Mouse (Mus musculus): ENCODE results near the gene Gdf3. TPM values are rescaled to one million over a fixed set of nuclear protein-coding genes. Genes with fewer than 3 reads are reported as not detected.

The Gdf3 gene
- polyA plus RNA-seq, 1 experiment: not detected

DNA sequence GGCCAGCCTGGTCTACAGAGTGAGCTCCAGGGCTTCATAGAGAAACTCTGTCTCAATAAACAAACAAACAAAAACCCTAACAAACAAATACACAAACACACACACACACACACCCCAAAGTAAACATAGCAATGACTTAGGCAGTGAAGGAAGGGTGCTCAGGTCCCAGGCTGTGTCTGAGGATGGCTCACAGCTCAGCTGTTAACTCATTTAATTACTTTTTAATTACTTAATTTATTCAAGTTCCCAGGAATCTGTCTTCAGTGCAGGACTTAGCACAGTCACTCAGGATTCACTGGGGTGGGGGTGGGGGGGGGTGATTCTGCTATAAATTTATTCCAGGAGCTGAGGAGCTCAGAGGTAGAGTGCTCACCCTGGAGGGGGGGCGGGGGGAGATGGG lies 40.1 kb downstream of the Gdf3 start:
- no peak for DNase-seq (ENCODE audit: extremely low spot score in 1 of 2, low spot score in 1 of 2)

DNA sequence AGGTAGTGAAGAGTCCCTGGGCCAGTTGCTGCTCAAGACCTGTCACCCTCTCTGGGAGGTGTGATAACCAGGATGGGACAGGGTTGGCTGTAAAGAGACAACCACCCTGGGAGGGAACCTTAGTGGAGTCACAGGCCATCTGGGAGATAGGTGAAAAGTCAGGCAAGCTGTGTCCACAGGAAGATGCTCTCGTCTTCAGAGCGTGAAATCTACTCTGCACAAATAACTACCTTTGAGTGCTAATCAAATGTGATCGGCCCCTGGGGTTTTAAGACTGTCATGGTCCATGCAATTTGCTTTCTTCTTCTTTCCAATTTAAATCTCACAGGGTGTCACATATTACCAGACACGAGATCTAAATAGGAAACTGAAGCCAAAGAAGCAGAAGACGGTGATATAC lies 40.8 kb downstream of the Gdf3 start:
- DNase-seq (ENCODE audit: extremely low spot score in 1 of 2, low spot score in 1 of 2): no peak

DNA sequence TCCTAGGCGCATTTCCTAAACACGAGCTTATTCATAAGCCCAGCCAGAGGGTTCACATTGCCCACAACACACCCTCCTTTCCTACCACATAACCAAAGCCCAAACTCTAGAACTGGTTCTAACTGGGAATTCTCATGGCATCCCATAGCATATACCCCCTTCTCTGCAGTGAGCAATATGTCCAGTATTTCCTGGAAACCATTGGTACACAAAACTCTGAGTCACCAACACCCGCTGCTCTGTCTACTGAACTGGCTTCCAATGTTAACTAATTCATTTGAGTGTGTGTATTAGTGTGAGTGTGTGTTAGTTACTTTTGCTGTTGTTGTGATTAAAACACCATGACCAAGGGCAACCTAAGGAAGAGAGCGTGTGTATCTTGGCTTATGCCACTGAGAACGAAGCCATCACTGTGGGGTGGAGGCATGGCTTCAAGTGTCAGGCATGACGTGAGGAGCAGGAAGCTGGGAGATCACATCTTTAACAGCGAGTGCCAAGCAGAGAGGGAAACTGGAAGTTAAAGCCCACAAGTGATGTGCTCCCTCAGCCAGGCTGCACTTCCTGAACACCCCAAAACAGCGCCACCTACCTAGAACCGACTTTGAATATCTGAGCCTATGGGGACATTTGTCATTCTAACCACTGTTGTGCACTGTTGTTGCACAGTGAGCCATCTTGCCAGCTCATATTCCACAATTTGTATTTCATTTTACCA lies 44.7 kb downstream of the Gdf3 start:
- DNase-seq (ENCODE audit: extremely low spot score in 1 of 2, low spot score in 1 of 2): no peak

DNA sequence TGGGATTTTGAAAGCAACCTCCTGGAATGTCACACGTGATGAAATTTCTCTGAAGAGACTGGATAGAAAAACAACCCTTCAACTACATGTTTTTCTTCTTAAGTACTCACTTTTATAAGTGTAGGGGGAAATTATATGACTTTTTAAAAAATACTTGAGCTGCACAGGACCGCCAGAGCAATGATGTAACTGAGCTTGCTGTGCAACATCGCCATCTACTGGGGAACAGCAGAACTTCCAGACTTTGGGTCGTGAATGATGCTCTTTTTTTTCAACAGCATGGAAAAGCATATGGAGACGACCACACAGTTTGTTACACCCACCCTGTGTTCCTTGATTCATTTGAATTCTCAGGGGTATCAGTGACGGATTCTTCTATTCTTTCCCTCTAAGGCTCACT lies 47.4 kb downstream of the Gdf3 start:
- DNase-seq (ENCODE audit: extremely low spot score in 1 of 2, low spot score in 1 of 2): peak; percentile 39 to 87

DNA sequence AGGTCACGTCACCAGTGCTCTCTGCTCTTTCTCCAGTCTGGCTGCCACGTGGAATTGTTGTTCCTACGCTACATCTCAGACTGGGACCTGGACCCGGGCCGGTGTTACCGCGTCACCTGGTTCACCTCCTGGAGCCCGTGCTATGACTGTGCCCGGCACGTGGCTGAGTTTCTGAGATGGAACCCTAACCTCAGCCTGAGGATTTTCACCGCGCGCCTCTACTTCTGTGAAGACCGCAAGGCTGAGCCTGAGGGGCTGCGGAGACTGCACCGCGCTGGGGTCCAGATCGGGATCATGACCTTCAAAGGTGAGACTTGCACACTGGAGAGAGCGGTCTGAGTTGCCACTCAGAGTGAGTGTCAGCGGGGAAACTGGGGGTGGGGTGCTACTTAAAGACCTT lies 48.9 kb downstream of the Gdf3 start:
- no peak for DNase-seq (ENCODE audit: extremely low spot score in 1 of 2, low spot score in 1 of 2)

DNA sequence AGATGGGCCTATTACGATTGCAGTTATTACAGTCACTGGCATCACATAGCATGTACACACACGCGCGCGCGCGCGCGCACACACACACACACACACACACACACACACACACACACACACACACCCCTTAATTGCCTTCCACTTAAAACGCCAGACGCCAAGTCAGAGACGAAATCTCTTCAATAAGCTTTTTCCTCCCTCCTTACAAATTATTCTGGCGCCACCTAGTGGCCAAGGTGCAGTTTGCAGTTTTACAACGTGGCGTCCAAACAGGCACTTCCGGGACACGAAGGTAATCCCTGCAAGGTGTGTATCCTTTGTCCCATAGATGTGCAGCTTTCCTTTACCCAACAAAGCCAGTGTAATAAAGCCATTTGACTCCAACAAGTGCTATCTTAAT lies 49.5 kb downstream of the Gdf3 start:
- peak; percentile 33 to 81 for DNase-seq (ENCODE audit: extremely low spot score in 1 of 2, low spot score in 1 of 2)

DNA sequence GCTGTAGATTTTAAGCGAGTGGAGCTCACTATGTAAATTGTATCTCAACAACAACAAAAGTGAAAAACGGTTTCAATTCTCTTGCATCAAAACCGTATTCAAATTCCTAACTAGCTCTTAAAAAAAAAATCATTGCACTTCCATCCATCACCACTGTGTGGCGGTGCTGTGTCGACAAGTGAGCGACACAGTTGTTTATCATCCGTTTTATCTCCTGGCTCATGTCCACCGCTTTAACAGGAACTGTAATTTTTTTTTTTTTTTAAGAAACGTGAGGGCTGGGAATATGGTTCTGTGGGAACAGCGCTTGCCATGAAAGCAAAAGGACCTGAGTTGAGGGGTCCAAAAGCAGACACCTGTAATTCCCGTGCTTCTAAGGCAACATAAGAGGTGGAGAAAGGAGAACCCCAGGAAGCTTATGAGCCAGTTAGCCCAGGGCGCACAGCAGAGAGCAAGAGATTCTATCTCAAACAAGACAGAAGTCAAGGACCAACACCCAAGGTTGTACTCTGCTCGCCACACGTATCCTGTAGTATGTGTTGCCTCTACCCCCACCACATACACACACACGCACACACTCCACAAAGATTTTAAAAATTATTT lies 52.8 kb downstream of the Gdf3 start:
- peak; percentile 44 to 93 for DNase-seq (ENCODE audit: extremely low spot score in 1 of 2, low spot score in 1 of 2)

Other genes with a start within 250 kb of the Gdf3 start
- gene Rimklb, start 111.3 kb downstream of the Gdf3 start, polyA plus RNA-seq (2012; rRNA removed): 51.2 and 54.9 TPM in 2 replicates
- gene Mfap5, start 104.2 kb downstream of the Gdf3 start, polyA plus RNA-seq (2012; rRNA removed): 0.90 and 3.5 TPM in 2 replicates
- not detected in 2 replicates for gene Aicda, start 56.3 kb downstream of the Gdf3 start, polyA plus RNA-seq (2012; rRNA removed)
- 3.3 and 5.5 TPM in 2 replicates for gene Apobec1, start 7.6 kb downstream of the Gdf3 start, polyA plus RNA-seq (2012; rRNA removed)
- not detected in 2 replicates for gene Dppa3, start 16.3 kb upstream of the Gdf3 start, polyA plus RNA-seq (2012; rRNA removed)
- gene Nanog, start 97.4 kb upstream of the Gdf3 start, polyA plus RNA-seq (2012; rRNA removed): 0.06 TPM in 1 of 2 replicates, not detected in the other
- 101 and 105 TPM in 2 replicates for gene Slc2a3, start 191.6 kb upstream of the Gdf3 start, polyA plus RNA-seq (2012; rRNA removed)
- gene Foxj2, start 209.8 kb upstream of the Gdf3 start, polyA plus RNA-seq (2012; rRNA removed): 16.4 and 17.0 TPM in 2 replicates
- gene C3ar1, start 246.1 kb upstream of the Gdf3 start, polyA plus RNA-seq (2012; rRNA removed): 1.0 and 1.6 TPM in 2 replicates